Mouse (Mus musculus) MEL (cell line): ENCODE measurements at regions not wholly inside any gene's neighbourhood (a gene's known extent, or its start where the extent isn't known, plus 50 kb on each side); places are given as distances from the start of the nearest gene placed in this dataset.

ENCODE experiments used
- DNase-seq: peaks from one replicate; pipeline ENCODE4 v3.0.0; 2011; ENCODE audit warnings: low read depth, low spot score
- H3K27ac ChIP-seq: 2 replicates; pipeline ENCODE4 v1.5.1; 2012; ENCODE audit warnings: low read depth, mild to moderate bottlenecking, control low read depth, low read length, moderate library complexity; ENCODE audit not compliant: control insufficient read depth
- H3K27me3 ChIP-seq, 2 experiments: fragments of 150-350 bp in 1 of 2; sonication (generic) in 1 of 2; 2 replicates each; pipeline ENCODE4 v1.6.1; 2012; ENCODE audit warnings: low read length in 2 of 2, mild to moderate bottlenecking in 2 of 2, improper control_type of control experiment in 1 of 2, moderate library complexity in 1 of 2; ENCODE audit not compliant: insufficient read depth in 2 of 2, control insufficient read depth in 1 of 2
- H3K36me3 ChIP-seq, 2 experiments: 2 replicates each; pipeline ENCODE4 v1.6.1; 2012 to 2014; ENCODE audit warnings: low read length in 2 of 2, improper control_type of control experiment in 1 of 2, inconsistent platforms in 1 of 2, mild to moderate bottlenecking in 1 of 2; ENCODE audit not compliant: insufficient read depth in 2 of 2, control insufficient read depth in 1 of 2
- H3K4me1 ChIP-seq, 2 experiments: fragments of 150-350 bp in 1 of 2; sonication (generic) in 1 of 2; 2 replicates each; pipeline ENCODE4 v1.6.1; 2012; ENCODE audit warnings: low read length in 2 of 2, improper control_type of control experiment in 1 of 2, mild to moderate bottlenecking in 1 of 2; ENCODE audit not compliant: insufficient read depth in 2 of 2, control insufficient read depth in 1 of 2
- H3K4me3 ChIP-seq, 2 experiments: fragments of 150-350 bp in 1 of 2; sonication (generic) in 1 of 2; 2 replicates each; pipeline ENCODE4 v1.5.1; 2012; ENCODE audit warnings: low read depth in 2 of 2, low read length in 2 of 2, mild to moderate bottlenecking in 2 of 2, moderate library complexity in 2 of 2, control low read depth in 1 of 2, improper control_type of control experiment in 1 of 2; ENCODE audit not compliant: control insufficient read depth in 1 of 2, insufficient read depth in 1 of 2
- H3K79me2 ChIP-seq: 2 replicates; pipeline ENCODE4 v1.6.1; 2012; ENCODE audit warnings: mild to moderate bottlenecking, low read length, moderate library complexity; ENCODE audit not compliant: control insufficient read depth, poor library complexity, insufficient read depth
- H3K9ac ChIP-seq: 2 replicates; pipeline ENCODE4 v1.6.1; 2012; ENCODE audit warnings: low read depth, mild to moderate bottlenecking, control low read depth, low read length, moderate library complexity; ENCODE audit not compliant: control insufficient read depth, poor library complexity, severe bottlenecking
- H3K9me3 ChIP-seq: fragments of 150-350 bp; sonication (generic); replicated peaks from 2 replicates; pipeline ENCODE4 v1.6.1; 2012; ENCODE audit warnings: mild to moderate bottlenecking, low read length, improper control_type of control experiment, moderate library complexity; ENCODE audit not compliant: insufficient read depth
- BHLHE40 ChIP-seq: IDR thresholded peaks from 2 replicates; pipeline ENCODE4 v1.6.1; 2012; ENCODE audit warnings: low read depth, mild to moderate bottlenecking, inconsistent platforms, low read length, improper control_type of control experiment, borderline replicate concordance
- CHD2 ChIP-seq: IDR thresholded peaks from 2 replicates; pipeline ENCODE4 v1.6.1; 2011; ENCODE audit warnings: low read length, improper control_type of control experiment
- E2F4 ChIP-seq: IDR thresholded peaks from 2 replicates; pipeline ENCODE4 v1.6.1; 2011; ENCODE audit warnings: low read depth, low read length, improper control_type of control experiment, borderline replicate concordance
- ELF1 ChIP-seq: IDR thresholded peaks from 2 replicates; pipeline ENCODE4 v1.6.1; 2014; ENCODE audit warnings: low read depth, mild to moderate bottlenecking, inconsistent platforms, low read length, improper control_type of control experiment, moderate library complexity
- EP300 ChIP-seq, 2 experiments: IDR thresholded peaks; 2 replicates each; pipeline ENCODE4 v1.6.1; 2011; ENCODE audit warnings: improper control_type of control experiment in 2 of 2, low read length in 2 of 2, low read depth in 1 of 2, mild to moderate bottlenecking in 1 of 2
- ETS1 ChIP-seq: IDR thresholded peaks from 2 replicates; pipeline ENCODE4 v1.6.1; 2012; ENCODE audit warnings: low read depth, mild to moderate bottlenecking, inconsistent platforms, low read length, improper control_type of control experiment, moderate library complexity
- GABPA ChIP-seq: IDR thresholded peaks from 2 replicates; pipeline ENCODE4 v1.6.1; 2012; ENCODE audit warnings: low read depth, mild to moderate bottlenecking, inconsistent platforms, low read length, improper control_type of control experiment, moderate library complexity
- GATA1 ChIP-seq: IDR thresholded peaks from 2 replicates; pipeline ENCODE4 v1.6.1; 2011; ENCODE audit warnings: low read depth, low read length, improper control_type of control experiment
- JUND ChIP-seq: IDR thresholded peaks from 2 replicates; pipeline ENCODE4 v1.6.1; 2011; ENCODE audit warnings: low read depth, mild to moderate bottlenecking, improper control_type of control experiment, low read length
- KAT2A ChIP-seq: conservative IDR thresholded peaks from 2 replicates; pipeline ENCODE4 v1.6.1; 2012; ENCODE audit warnings: low read depth, low read length, improper control_type of control experiment, inconsistent platforms
- MAFK ChIP-seq: IDR thresholded peaks from 2 replicates; pipeline ENCODE4 v1.6.1; 2011; ENCODE audit warnings: low read depth, mild to moderate bottlenecking, low read length, improper control_type of control experiment, borderline replicate concordance
- MAX ChIP-seq: IDR thresholded peaks from 2 replicates; pipeline ENCODE4 v1.6.1; 2011; ENCODE audit warnings: low read length, improper control_type of control experiment
- MXI1 ChIP-seq: IDR thresholded peaks from 2 replicates; pipeline ENCODE4 v1.6.1; 2011; ENCODE audit warnings: mild to moderate bottlenecking, low read depth, low read length, improper control_type of control experiment
- MYB ChIP-seq: IDR thresholded peaks from 2 replicates; pipeline ENCODE4 v1.6.1; 2011; ENCODE audit warnings: mild to moderate bottlenecking, low read depth, low read length, improper control_type of control experiment
- NRF1 ChIP-seq: IDR thresholded peaks from 2 replicates; pipeline ENCODE4 v1.6.1; 2014; ENCODE audit warnings: low read depth, mild to moderate bottlenecking, inconsistent platforms, low read length, improper control_type of control experiment, moderate library complexity; ENCODE audit not compliant: poor library complexity, insufficient read depth, severe bottlenecking
- POLR2A ChIP-seq, 2 experiments: IDR thresholded peaks; 2 replicates each; pipeline ENCODE4 v1.6.1; 2011 to 2012; ENCODE audit warnings: low read length in 2 of 2, mild to moderate bottlenecking in 2 of 2, control low read depth in 1 of 2, improper control_type of control experiment in 1 of 2, low read depth in 1 of 2, moderate library complexity in 1 of 2; ENCODE audit not compliant: control insufficient read depth in 1 of 2, insufficient read depth in 1 of 2, poor library complexity in 1 of 2
- POLR2AphosphoS5 ChIP-seq: IDR thresholded peaks from 2 replicates; pipeline ENCODE4 v1.6.1; 2012; ENCODE audit warnings: low read depth, borderline replicate concordance, mild to moderate bottlenecking, inconsistent platforms, low read length, moderate library complexity, mixed read lengths
- SIN3A ChIP-seq: IDR thresholded peaks from 2 replicates; pipeline ENCODE4 v1.6.1; 2012; ENCODE audit warnings: low read length, improper control_type of control experiment, inconsistent platforms
- SMC3 ChIP-seq: IDR thresholded peaks from 2 replicates; pipeline ENCODE4 v1.6.1; 2011; ENCODE audit warnings: low read depth, low read length, improper control_type of control experiment
- TBP ChIP-seq: IDR thresholded peaks from 2 replicates; pipeline ENCODE4 v1.8.0; 2011; ENCODE audit warnings: low read depth, low read length, improper control_type of control experiment
- TCF12 ChIP-seq: IDR thresholded peaks from 2 replicates; pipeline ENCODE4 v1.6.1; 2014; ENCODE audit warnings: low read depth, mild to moderate bottlenecking, inconsistent platforms, low read length, improper control_type of control experiment, moderate library complexity
- UBTF ChIP-seq: IDR thresholded peaks from 2 replicates; pipeline ENCODE4 v1.6.1; 2012; ENCODE audit warnings: low read depth, mild to moderate bottlenecking, inconsistent platforms, low read length, improper control_type of control experiment, moderate library complexity, borderline replicate concordance; ENCODE audit not compliant: insufficient read depth
- USF1 ChIP-seq: IDR thresholded peaks from 2 replicates; pipeline ENCODE4 v1.6.1; 2014; ENCODE audit warnings: low read depth, mild to moderate bottlenecking, inconsistent platforms, low read length, improper control_type of control experiment, moderate library complexity
- ZC3H11A ChIP-seq: IDR thresholded peaks from 2 replicates; pipeline ENCODE4 v1.6.1; 2012; ENCODE audit warnings: low read depth, mild to moderate bottlenecking, inconsistent platforms, low read length, improper control_type of control experiment
- ZMIZ1 ChIP-seq: IDR thresholded peaks from 2 replicates; pipeline ENCODE4 v1.6.1; 2012; ENCODE audit warnings: low read depth, mild to moderate bottlenecking, inconsistent platforms, low read length, improper control_type of control experiment, moderate library complexity

DNA sequence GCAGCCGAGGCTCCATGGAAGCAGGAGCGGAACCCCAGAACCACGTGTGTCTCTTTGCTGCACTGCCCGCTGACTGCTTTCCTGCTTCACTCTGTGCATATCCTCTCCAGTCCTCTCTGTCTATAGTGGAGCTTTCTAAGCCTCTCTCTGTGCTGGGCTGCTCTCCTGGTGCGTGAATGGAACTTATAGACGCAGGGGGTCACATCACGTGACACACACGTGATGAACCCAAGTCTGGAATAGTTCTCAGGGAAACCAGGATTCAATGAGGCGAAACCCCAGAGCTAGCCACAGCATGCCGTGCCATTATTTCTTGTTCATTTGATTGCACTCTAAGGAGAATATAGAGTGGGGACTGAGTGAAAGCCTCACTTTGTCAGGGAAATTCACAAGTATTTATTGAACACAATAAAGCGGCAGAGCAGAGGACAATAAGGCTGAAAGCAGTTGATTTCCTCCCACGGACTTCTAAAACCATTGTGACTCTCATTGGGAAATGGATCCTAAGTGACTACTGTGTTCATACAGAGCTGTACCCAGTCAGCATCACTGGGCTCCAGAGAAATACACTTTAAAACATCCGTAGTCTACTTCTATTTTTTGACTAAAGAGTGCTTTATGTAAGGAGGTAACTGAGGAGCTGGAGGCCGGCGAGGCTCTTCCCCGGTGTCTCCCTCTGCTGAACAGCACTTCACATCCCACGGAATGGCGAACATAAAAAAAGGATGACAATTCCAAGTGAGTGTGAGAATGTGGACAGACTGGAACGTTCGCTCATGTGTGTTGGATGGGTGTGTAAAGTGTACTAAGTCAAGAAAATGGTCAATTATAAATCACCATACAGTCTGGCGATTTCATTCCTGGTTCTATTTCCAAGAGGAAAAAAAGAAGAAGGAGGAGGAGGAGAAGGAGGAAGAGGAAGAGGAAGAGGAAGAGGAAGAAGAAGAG lies 116.5 kb upstream of the Cpsf6 start:
- TF ChIP-seq CHD2 (no peak), TBP (no peak), SMC3 (no peak), MAX (no peak), UBTF (no peak), POLR2A (IDR thresholded peaks at IDR 0.05; ENCODE audit: control insufficient read depth in 1 of 2, insufficient read depth in 1 of 2, low read depth in 1 of 2, low read length in 2 of 2, poor library complexity in 1 of 2) (no peak), KAT2A (no peak), GATA1 (no peak), JUND (no peak), ZMIZ1 (no peak), POLR2AphosphoS5 (no peak), ELF1 (no peak), SIN3A (no peak), BHLHE40 (no peak)
- H3K27me3 ChIP-seq = no peaks in the 10 kb centered on the region
- DNase-seq = no peak
- no peaks in the 10 kb centered on the region for H3K4me1 ChIP-seq
- H3K9ac ChIP-seq = no peak overlapping the region
- H3K9me3 ChIP-seq = no peaks in the 10 kb centered on the region
- H3K27ac ChIP-seq = no peak overlapping the region
- H3K36me3 ChIP-seq = no peaks in the 10 kb centered on the region
- no peaks in the 10 kb centered on the region for H3K79me2 ChIP-seq
- no peak overlapping the region for H3K4me3 ChIP-seq

DNA sequence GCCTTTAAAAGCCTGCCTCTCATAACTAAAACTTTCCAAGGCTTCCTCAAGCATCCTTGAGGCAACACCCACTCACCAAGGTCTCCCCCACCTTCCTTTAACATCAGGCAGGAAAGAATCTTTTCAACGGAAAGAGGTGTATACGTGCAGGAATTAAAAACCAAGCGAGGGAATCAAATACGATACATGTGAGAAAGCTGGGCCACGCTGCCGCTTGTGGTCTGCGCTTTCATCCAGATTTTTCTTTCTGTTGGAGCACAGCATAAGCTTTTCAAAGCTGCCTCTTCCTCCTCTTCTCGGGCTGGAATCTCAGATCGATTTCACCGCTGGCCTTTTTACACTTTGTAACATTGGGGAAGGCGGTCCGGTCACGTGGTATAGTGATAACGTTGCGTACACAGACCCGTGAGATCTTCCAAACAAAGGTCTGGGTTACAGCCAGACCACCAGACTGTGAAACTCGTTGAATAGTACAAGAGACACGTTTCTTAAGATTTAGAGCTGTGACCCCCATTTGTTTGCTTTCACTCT lies 114.4 kb upstream of the Cpsf6 start:
- Histone ChIP-seq H3K4me3 (no peak overlapping the region), H3K9ac (no peak overlapping the region), H3K9me3 (no peaks in the 10 kb centered on the region), H3K36me3 (no peaks in the 10 kb centered on the region), H3K79me2 (no peaks in the 10 kb centered on the region), H3K27ac (no peak overlapping the region), H3K4me1 (no peaks in the 10 kb centered on the region), H3K27me3 (no peaks in the 10 kb centered on the region)
- no peak for DNase-seq
- TF ChIP-seq MAX (no peak), TBP (no peak), E2F4 (no peak), POLR2AphosphoS5 (no peak), TCF12 (no peak), GABPA (no peak), MXI1 (no peak), MAFK (no peak), MYB (no peak), NRF1 (no peak), USF1 (no peak), SMC3 (no peak), ELF1 (no peak), GATA1 (no peak), ZC3H11A (no peak), ETS1 (no peak), EP300 (IDR thresholded peaks at IDR 0.05; ENCODE audit: low read depth in 1 of 2, low read length in 2 of 2) (no peak), UBTF (no peak)
